In genomic region chr2:24942092-24942491, GRCm38 (mm10) we compare ENCODE assay signal across 1 mouse cellular context.
TF ChIP-seq lines count a peak whose summit lies in the region.

No protein-coding gene starts in this region.

TF ChIP-seq in MEL, 35 proteins besides CTCF, POLR2A, EP300 and RAD21 (continued from another document):
- TF ChIP-seq MXI1 (IDR thresholded peaks at IDR 0.05; ENCODE audit: low read depth, low read length) = no peak
